Mouse (Mus musculus) megakaryocyte, embryonic 14.5 days (primary cell): ENCODE data around the gene Tmem184b. TPM values are rescaled to one million over a fixed set of nuclear protein-coding genes. Genes with fewer than 3 reads are reported as not detected.

Experiments used
- H3K27me3 ChIP-seq: replicated peaks from 2 replicates; pipeline ENCODE3; 2012; ENCODE audit warnings: inconsistent platforms
- H3K36me3 ChIP-seq: replicated peaks from 2 replicates; pipeline ENCODE3; 2012; ENCODE audit warnings: low read length, inconsistent platforms, mixed read lengths
- H3K4me1 ChIP-seq: 2 replicates; pipeline ENCODE4 v1.6.1; 2012; ENCODE audit warnings: inconsistent platforms
- H3K4me3 ChIP-seq: replicated peaks from 2 replicates; pipeline ENCODE3; 2012; ENCODE audit warnings: moderate library complexity, mild to moderate bottlenecking, inconsistent platforms
- H3K9me3 ChIP-seq: 2 replicates; pipeline ENCODE4 v1.6.1; 2012; ENCODE audit warnings: inconsistent platforms
- FLI1 ChIP-seq: IDR thresholded peaks from 2 replicates; pipeline ENCODE4 v1.6.1; 2012; ENCODE audit warnings: low read length, inconsistent platforms, mixed read lengths
- GATA1 ChIP-seq: IDR thresholded peaks from 3 replicates; pipeline ENCODE4 v1.6.1; 2012; ENCODE audit warnings: mixed read lengths, low read length, inconsistent platforms, borderline replicate concordance
- polyA plus RNA-seq: library from polyadenylated mRNA; stranded (reverse); fragments of >175 nt; gene quantifications from 2 replicates; pipeline ENCODE4 v1.2.3, GENCODE M21; 2012; ENCODE audit warnings: low replicate concordance; ENCODE audit not compliant: insufficient read depth

Gene Tmem184b
- polyA plus RNA-seq, 1 experiment, result 58.6 TPM

GRCm38 (mm10) chr15:79440223-79440622, 36.9 kb upstream of the Tmem184b start:
- H3K4me1 ChIP-seq, result peaks cover 93% of the 10 kb centered on the region
- TF ChIP-seq GATA1, result no peak
- no peak for TF ChIP-seq FLI1
- H3K4me3 ChIP-seq, result peak overlapping the region; percentile 93
- H3K36me3 ChIP-seq, result peaks cover 47% of the 10 kb centered on the region
- H3K27me3 ChIP-seq, result no peaks in the 10 kb centered on the region
- no peaks in the 10 kb centered on the region for H3K9me3 ChIP-seq

- peaks cover 93% of the 10 kb centered on the region for H3K4me1 ChIP-seq
- no peaks in the 10 kb centered on the region for H3K9me3 ChIP-seq
- peaks cover 56% of the 10 kb centered on the region for H3K36me3 ChIP-seq
- TF ChIP-seq GATA1 (no peak), FLI1 (no peak)
- H3K27me3 ChIP-seq, result no peaks in the 10 kb centered on the region
- no peak overlapping the region for H3K4me3 ChIP-seq
Measured at GRCm38 (mm10) chr15:79439386-79439785, 36.0 kb upstream of the Tmem184b start.

GRCm38 (mm10) chr15:79438816-79439215, 35.4 kb upstream of the Tmem184b start:
- Histone ChIP-seq H3K4me3 (no peak overlapping the region), H3K36me3 (peaks cover 61% of the 10 kb centered on the region), H3K27me3 (no peaks in the 10 kb centered on the region), H3K9me3 (no peaks in the 10 kb centered on the region), H3K4me1 (peaks cover 93% of the 10 kb centered on the region)
- no peak for TF ChIP-seq GATA1
- no peak for TF ChIP-seq FLI1

GRCm38 (mm10) chr15:79438209-79438810, 34.9 kb upstream of the Tmem184b start:
- TF ChIP-seq GATA1 (no peak), FLI1 (no peak)
- peaks cover 62% of the 10 kb centered on the region for H3K36me3 ChIP-seq
- H3K4me3 ChIP-seq, result no peak overlapping the region

GRCm38 (mm10) chr15:79437541-79438208, 34.3 kb upstream of the Tmem184b start:
- Histone ChIP-seq H3K36me3 (peaks cover 62% of the 10 kb centered on the region), H3K4me3 (no peak overlapping the region), H3K4me1 (peaks cover 91% of the 10 kb centered on the region), H3K9me3 (no peaks in the 10 kb centered on the region), H3K27me3 (no peaks in the 10 kb centered on the region)
- TF ChIP-seq GATA1, result no peak
- TF ChIP-seq FLI1, result no peak

More at GRCm38 (mm10) chr15:79438209-79438810, 34.9 kb upstream of the Tmem184b start:
- Histone ChIP-seq H3K9me3 (no peaks in the 10 kb centered on the region), H3K27me3 (no peaks in the 10 kb centered on the region), H3K4me1 (peaks cover 91% of the 10 kb centered on the region)

- no peak overlapping the region for H3K4me3 ChIP-seq
- H3K9me3 ChIP-seq, result no peaks in the 10 kb centered on the region
- H3K4me1 ChIP-seq, result peaks cover 96% of the 10 kb centered on the region
- TF ChIP-seq FLI1 (no peak), GATA1 (no peak)
- peaks cover 62% of the 10 kb centered on the region for H3K36me3 ChIP-seq
- no peaks in the 10 kb centered on the region for H3K27me3 ChIP-seq
Measured at GRCm38 (mm10) chr15:79436481-79436921, 33.1 kb upstream of the Tmem184b start.

- TF ChIP-seq GATA1, result no peak
- Histone ChIP-seq H3K4me1 (peaks cover 97% of the 10 kb centered on the region), H3K4me3 (no peak overlapping the region), H3K36me3 (peaks cover 75% of the 10 kb centered on the region), H3K27me3 (no peaks in the 10 kb centered on the region), H3K9me3 (peaks cover 3% of the 10 kb centered on the region; the same call in 1 of the 2 replicates)
Measured at GRCm38 (mm10) chr15:79435191-79435671, 31.9 kb upstream of the Tmem184b start.

GRCm38 (mm10) chr15:79432892-79433291, 29.5 kb upstream of the Tmem184b start:
- peaks cover 3% of the 10 kb centered on the region; the same call in 1 of the 2 replicates for H3K9me3 ChIP-seq
- H3K4me3 ChIP-seq, result peak overlapping the region; percentile 89
- H3K27me3 ChIP-seq, result no peaks in the 10 kb centered on the region
- H3K36me3 ChIP-seq, result peaks cover 77% of the 10 kb centered on the region
- peaks cover 97% of the 10 kb centered on the region for H3K4me1 ChIP-seq
- no peak for TF ChIP-seq FLI1
- no peak for TF ChIP-seq GATA1

- H3K36me3 ChIP-seq, result peaks cover 77% of the 10 kb centered on the region
- H3K9me3 ChIP-seq, result peaks cover 3% of the 10 kb centered on the region; the same call in 1 of the 2 replicates
- H3K27me3 ChIP-seq, result no peaks in the 10 kb centered on the region
- TF ChIP-seq GATA1, result no peak
- TF ChIP-seq FLI1, result no peak
- H3K4me3 ChIP-seq, result peak overlapping the region; percentile 89
- peaks cover 97% of the 10 kb centered on the region for H3K4me1 ChIP-seq
Measured at GRCm38 (mm10) chr15:79432328-79432727, 29.0 kb upstream of the Tmem184b start.

- Histone ChIP-seq H3K36me3 (peaks cover 77% of the 10 kb centered on the region), H3K4me1 (peaks cover 95% of the 10 kb centered on the region), H3K9me3 (peaks cover 3% of the 10 kb centered on the region; the same call in 1 of the 2 replicates), H3K27me3 (no peaks in the 10 kb centered on the region), H3K4me3 (peak overlapping the region; percentile 89)
- no peak for TF ChIP-seq FLI1
- no peak for TF ChIP-seq GATA1
Measured at GRCm38 (mm10) chr15:79431925-79432324, 28.6 kb upstream of the Tmem184b start.
